Mouse (Mus musculus) forebrain, postnatal 0 days (tissue): ENCODE measurements around the gene Lyg1. TPM values are rescaled to one million over a fixed set of nuclear protein-coding genes. Genes with fewer than 3 reads are reported as not detected.

Experiments
- ATAC-seq: fragments of 200-750 bp; cut with Nextera tagmentation; 2 replicates; pipeline ENCODE4 v1.8.0; 2017; ENCODE audit warnings: mild to moderate bottlenecking, moderate library complexity
- DNase-seq: peaks from one replicate; pipeline ENCODE4 v3.0.0-alpha.2; 2015
- H3K27ac ChIP-seq: fragments of 300-500 bp; sonication (generic); 2 replicates; pipeline ENCODE4 v1.5.1; 2014; ENCODE audit warnings: low read depth, mild to moderate bottlenecking, antibody characterized with exemption, low read length, moderate library complexity, mixed read lengths
- H3K27me3 ChIP-seq: fragments of 300-500 bp; sonication (generic); 2 replicates; pipeline ENCODE4 v1.6.1; 2014; ENCODE audit warnings: mild to moderate bottlenecking, low read length, mixed read lengths; ENCODE audit not compliant: insufficient read depth
- H3K36me3 ChIP-seq: fragments of 300-500 bp; sonication (generic); 2 replicates; pipeline ENCODE4 v1.6.1; 2014; ENCODE audit warnings: mild to moderate bottlenecking, moderate library complexity; ENCODE audit not compliant: insufficient read depth
- H3K4me1 ChIP-seq: fragments of 300-500 bp; sonication (generic); 2 replicates; pipeline ENCODE4 v1.6.1; 2014; ENCODE audit warnings: antibody characterized with exemption; ENCODE audit not compliant: insufficient read depth
- H3K4me2 ChIP-seq: fragments of 300-500 bp; sonication (generic); 2 replicates; pipeline ENCODE4 v1.6.1; 2014; ENCODE audit warnings: low read depth, mild to moderate bottlenecking, moderate library complexity
- H3K4me3 ChIP-seq: fragments of 300-500 bp; sonication (generic); 2 replicates; pipeline ENCODE4 v1.5.1; 2014; ENCODE audit warnings: low read depth, low read length, mixed read lengths
- H3K9ac ChIP-seq: fragments of 300-500 bp; sonication (generic); 2 replicates; pipeline ENCODE4 v1.6.1; 2014; ENCODE audit warnings: mild to moderate bottlenecking
- H3K9me3 ChIP-seq: fragments of 300-500 bp; sonication (generic); 2 replicates; pipeline ENCODE4 v1.6.1; 2016; ENCODE audit warnings: low read length
- CTCF ChIP-seq: sonication (generic); IDR thresholded peaks from 2 replicates; pipeline ENCODE4 v1.5.1; 2016; ENCODE audit warnings: antibody characterized with exemption, control low read depth, low read depth
- WGBS: fragments of 180-500 bp; shearing (Covaris S2); extraction: QIAGEN DNeasy Blood & Tissue Kit; methylation state at CpG from one replicate; pipeline ENCODE4 v1.1.7; 2014; 5-methylcytosine and 5-hydroxymethylcytosine counted together
- polyA plus RNA-seq: library from polyadenylated mRNA; unstranded; fragments of >200 nt; fragmentation: Nextera tagmentation; extraction: Ambion mirVana; gene quantifications from 2 replicates; pipeline ENCODE4 v1.2.1, GENCODE M21; 2015
- total RNA-seq: library from RNA; depleted of rRNA; stranded (reverse); fragments of >200 nt; gene quantifications from 2 replicates; pipeline ENCODE4 v1.2.3, GENCODE M21; 2014

Gene Lyg1
- total and polyA plus RNA-seq, 2 experiments from 2014 or later, result not detected

GRCm38 (mm10) chr1:37954786-37955185, 2.8 kb downstream of the Lyg1 start:
- ATAC-seq (no peak), DNase-seq (no peak)
- no peak overlapping the region for H3K4me3 ChIP-seq
- H3K9me3 ChIP-seq, result no peaks in the 10 kb centered on the region
- no peaks in the 10 kb centered on the region for H3K36me3 ChIP-seq
- no peaks in the 10 kb centered on the region for H3K4me1 ChIP-seq
- no peak overlapping the region for H3K4me2 ChIP-seq
- H3K9ac ChIP-seq, result no peak overlapping the region
- WGBS, result 87% methylated on average over 7 of the region's 7 CpGs
- H3K27ac ChIP-seq, result no peak overlapping the region
- H3K27me3 ChIP-seq, result no peaks in the 10 kb centered on the region
- no peak for TF ChIP-seq CTCF

GRCm38 (mm10) chr1:37948906-37949305, 8.7 kb downstream of the Lyg1 start:
- H3K4me1 ChIP-seq, result no peaks in the 10 kb centered on the region
- no peak overlapping the region for H3K27ac ChIP-seq
- no peaks in the 10 kb centered on the region for H3K9me3 ChIP-seq
- H3K4me2 ChIP-seq, result no peak overlapping the region
- no peak for TF ChIP-seq CTCF
- H3K4me3 ChIP-seq, result no peak overlapping the region
- DNase-seq (no peak), ATAC-seq (no peak)
- H3K27me3 ChIP-seq, result no peaks in the 10 kb centered on the region
- H3K9ac ChIP-seq, result no peak overlapping the region
- 80% methylated on average over 2 of the region's 2 CpGs for WGBS
- no peaks in the 10 kb centered on the region for H3K36me3 ChIP-seq

GRCm38 (mm10) chr1:37931806-37932205, 25.8 kb downstream of the Lyg1 start:
- Histone ChIP-seq H3K27me3 (no peaks in the 10 kb centered on the region), H3K4me1 (no peaks in the 10 kb centered on the region), H3K4me3 (no peak overlapping the region), H3K9ac (no peak overlapping the region), H3K36me3 (no peaks in the 10 kb centered on the region), H3K4me2 (no peak overlapping the region), H3K27ac (no peak overlapping the region), H3K9me3 (no peaks in the 10 kb centered on the region)
- peak; percentile 15; the same call in 1 of the 2 replicates for TF ChIP-seq CTCF
- 15% methylated on average over 3 of the region's 3 CpGs for WGBS
- ATAC-seq, result no peak
- DNase-seq, result peak; percentile 5

- no peaks in the 10 kb centered on the region for H3K27me3 ChIP-seq
- DNase-seq, result no peak
- no peaks in the 10 kb centered on the region for H3K9me3 ChIP-seq
- H3K4me3 ChIP-seq, result no peak overlapping the region
- no peak overlapping the region for H3K27ac ChIP-seq
- H3K9ac ChIP-seq, result no peak overlapping the region
- H3K36me3 ChIP-seq, result no peaks in the 10 kb centered on the region
- WGBS, result 80% methylated on average over 8 of the region's 8 CpGs
- H3K4me2 ChIP-seq, result no peak overlapping the region
- ATAC-seq, result no peak
- no peak for TF ChIP-seq CTCF
- no peaks in the 10 kb centered on the region for H3K4me1 ChIP-seq
These were observed 31.6 kb downstream of the Lyg1 start for GRCm38 (mm10) chr1:37925971-37926370.

GRCm38 (mm10) chr1:37922536-37922935, 35.0 kb downstream of the Lyg1 start:
- no peak for TF ChIP-seq CTCF
- WGBS, result 44% methylated on average over 8 of the region's 8 CpGs
- no peak overlapping the region for H3K4me2 ChIP-seq
- no peak for DNase-seq
- H3K27ac ChIP-seq, result no peak overlapping the region
- no peaks in the 10 kb centered on the region for H3K27me3 ChIP-seq
- no peak overlapping the region for H3K9ac ChIP-seq
- H3K4me1 ChIP-seq, result no peaks in the 10 kb centered on the region
- H3K36me3 ChIP-seq, result no peaks in the 10 kb centered on the region
- no peaks in the 10 kb centered on the region for H3K9me3 ChIP-seq
- no peak overlapping the region for H3K4me3 ChIP-seq
- ATAC-seq, result no peak; the same call in 1 of the 2 replicates

- H3K4me2 ChIP-seq, result no peak overlapping the region
- no peak overlapping the region for H3K27ac ChIP-seq
- DNase-seq, result no peak
- H3K36me3 ChIP-seq, result no peaks in the 10 kb centered on the region
- no peaks in the 10 kb centered on the region for H3K9me3 ChIP-seq
- H3K27me3 ChIP-seq, result no peaks in the 10 kb centered on the region
- 81% methylated on average over 6 of the region's 6 CpGs for WGBS
- no peak for ATAC-seq
- H3K9ac ChIP-seq, result no peak overlapping the region
- no peaks in the 10 kb centered on the region for H3K4me1 ChIP-seq
- TF ChIP-seq CTCF, result no peak
- no peak overlapping the region for H3K4me3 ChIP-seq
These were observed 39.5 kb downstream of the Lyg1 start for GRCm38 (mm10) chr1:37918096-37918495.

- Histone ChIP-seq H3K27me3 (no peaks in the 10 kb centered on the region), H3K4me2 (no peak overlapping the region), H3K27ac (no peak overlapping the region), H3K9me3 (no peaks in the 10 kb centered on the region), H3K4me3 (no peak overlapping the region), H3K4me1 (no peaks in the 10 kb centered on the region), H3K9ac (no peak overlapping the region), H3K36me3 (no peaks in the 10 kb centered on the region)
- DNase-seq, result no peak
- no peak for ATAC-seq
- 63% methylated on average over 13 of the region's 13 CpGs for WGBS
- TF ChIP-seq CTCF, result no peak
These were observed 39.9 kb downstream of the Lyg1 start for GRCm38 (mm10) chr1:37917666-37918065.

- no peak for ATAC-seq
- H3K27me3 ChIP-seq, result no peaks in the 10 kb centered on the region
These were observed 41.2 kb downstream of the Lyg1 start, which contains the start of gene Lyg2 for GRCm38 (mm10) chr1:37916393-37916792. Gene Lyg2, minus strand, starts transcription at chr1:37916493.

More at GRCm38 (mm10) chr1:37916393-37916792, 41.2 kb downstream of the Lyg1 start, which contains the start of gene Lyg2:
- H3K4me2 ChIP-seq, result no peak within 1 kb of the TSS
- no peak within 1 kb of the TSS for H3K27ac ChIP-seq
- no peaks in the 10 kb centered on the region for H3K4me1 ChIP-seq
- H3K9me3 ChIP-seq, result no peaks in the 10 kb centered on the region
- H3K4me3 ChIP-seq, result no peak within 1 kb of the TSS
- 44% methylated on average over 5 of the region's 5 CpGs for WGBS
- H3K36me3 ChIP-seq, result no peaks in the 10 kb centered on the region
- no peak for TF ChIP-seq CTCF
- no peak within 1 kb of the TSS for H3K9ac ChIP-seq
- no peak for DNase-seq
